Mouse (Mus musculus) liver, postnatal 0 days (tissue): Measurements from ENCODE around the gene Itga5. TPM values are rescaled to one million over a fixed set of nuclear protein-coding genes. Genes with fewer than 3 reads are reported as not detected.

Experiments
- ATAC-seq: fragments of 200-750 bp; cut with Nextera tagmentation; 2 replicates; pipeline ENCODE4 v1.8.0; 2017; ENCODE audit warnings: mild to moderate bottlenecking, moderate library complexity
- DNase-seq: peaks from one replicate; pipeline ENCODE4 v3.0.0-alpha.2; 2016
- H3K27ac ChIP-seq: fragments of 300-500 bp; sonication (generic); 2 replicates; pipeline ENCODE4 v1.5.1; 2014; ENCODE audit warnings: antibody characterized with exemption, moderate library complexity, mild to moderate bottlenecking, low read depth
- H3K27me3 ChIP-seq: fragments of 300-500 bp; sonication (generic); 2 replicates; pipeline ENCODE4 v1.6.1; 2014; ENCODE audit warnings: low read length, control low read depth, mixed read lengths; ENCODE audit not compliant: insufficient read depth
- H3K36me3 ChIP-seq: fragments of 300-500 bp; sonication (generic); replicated peaks from 2 replicates; pipeline ENCODE4 v1.6.1; 2014; ENCODE audit warnings: mild to moderate bottlenecking, control low read depth, low read length, moderate library complexity, mixed read lengths; ENCODE audit not compliant: insufficient read depth
- H3K4me1 ChIP-seq: fragments of 300-500 bp; sonication (generic); 2 replicates; pipeline ENCODE4 v1.6.1; 2014; ENCODE audit warnings: antibody characterized with exemption, mild to moderate bottlenecking, control low read depth; ENCODE audit not compliant: insufficient read depth
- H3K4me2 ChIP-seq: fragments of 300-500 bp; sonication (generic); 2 replicates; pipeline ENCODE4 v1.6.1; 2014; ENCODE audit warnings: low read depth, mild to moderate bottlenecking, low read length, moderate library complexity, mixed read lengths
- H3K4me3 ChIP-seq: fragments of 300-500 bp; sonication (generic); 2 replicates; pipeline ENCODE4 v1.5.1; 2014; ENCODE audit warnings: low read depth, low read length
- H3K9ac ChIP-seq: fragments of 300-500 bp; sonication (generic); replicated peaks from 2 replicates; pipeline ENCODE4 v1.6.1; 2014; ENCODE audit warnings: mild to moderate bottlenecking, moderate library complexity
- H3K9me3 ChIP-seq: fragments of 300-500 bp; sonication (generic); 2 replicates; pipeline ENCODE4 v1.6.1; 2016; ENCODE audit warnings: mild to moderate bottlenecking, control low read depth, low read length, mixed read lengths
- CTCF ChIP-seq: sonication (generic); IDR thresholded peaks from 2 replicates; pipeline ENCODE4 v1.5.1; 2016; ENCODE audit warnings: antibody characterized with exemption, low read depth
- EP300 ChIP-seq: IDR thresholded peaks from 2 replicates; pipeline ENCODE4 v1.6.1; 2016; ENCODE audit warnings: antibody characterized with exemption, low read depth, mild to moderate bottlenecking
- whole genome bisulfite sequencing: fragments of 180-500 bp; shearing (Covaris S2); extraction: QIAGEN DNeasy Blood & Tissue Kit; methylation state at CpG from one replicate; pipeline ENCODE4 v1.1.7; 2014; ENCODE audit not compliant: insufficient replicate concordance; 5-methylcytosine and 5-hydroxymethylcytosine counted together
- microRNA-seq: library from miRNA; unstranded; fragments of <30 nt; microRNA quantifications from one replicate; pipeline ENCODE4, GENCODE M21; 2016
- polyA plus RNA-seq: library from polyadenylated mRNA; unstranded; fragments of >200 nt; fragmentation: Nextera tagmentation; extraction: Ambion mirVana; gene quantifications from 2 replicates; pipeline ENCODE4 v1.2.1, GENCODE M21; 2015

Gene Itga5
- polyA plus RNA-seq, 1 experiment from 2014 or later, result 16.0 TPM

DNA sequence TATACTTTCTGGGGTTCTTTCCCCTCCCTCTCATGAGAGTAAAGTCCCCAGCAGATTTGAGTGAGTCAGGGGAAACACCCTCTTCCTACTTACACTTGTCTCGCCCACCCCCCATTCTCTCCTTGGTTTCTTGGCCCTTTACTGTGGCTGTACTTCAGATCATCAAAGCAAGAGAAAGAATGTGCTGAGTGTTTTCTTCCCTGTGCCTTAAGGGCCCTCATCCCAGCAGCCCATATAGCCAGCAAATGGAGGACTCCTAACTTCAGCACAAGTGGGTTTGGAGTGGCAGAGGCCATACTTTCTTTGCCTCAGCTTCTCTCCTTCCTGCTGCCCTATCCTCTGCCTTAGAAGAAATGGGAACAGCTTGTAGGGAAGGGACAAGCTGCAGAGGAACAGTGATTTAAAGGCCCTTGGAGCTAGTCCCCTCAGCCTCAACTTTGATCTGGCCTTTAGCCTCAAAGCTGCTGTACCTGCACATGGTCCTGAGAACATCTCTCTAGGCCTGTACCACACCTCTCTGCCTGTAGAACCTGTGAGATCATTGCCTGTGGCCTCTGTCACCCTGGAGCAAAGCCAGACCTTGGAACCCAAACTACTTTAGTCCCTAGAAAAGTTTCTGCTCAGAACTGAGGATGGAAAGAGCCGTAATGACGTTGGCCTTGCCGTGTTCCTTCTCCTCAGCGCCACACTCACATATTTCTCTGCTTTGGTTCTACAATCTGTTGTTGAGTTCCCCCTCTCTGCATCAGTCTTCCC, 67.5 kb downstream of the Itga5 start:
- H3K4me2 ChIP-seq, result no peak overlapping the region
- H3K9ac ChIP-seq, result no peak overlapping the region
- no peak for ATAC-seq
- WGBS, result 81% methylated on average over 5 of the region's 5 CpGs
- H3K36me3 ChIP-seq, result peaks cover 37% of the 10 kb centered on the region
- H3K9me3 ChIP-seq, result no peaks in the 10 kb centered on the region
- TF ChIP-seq CTCF (no peak), EP300 (no peak)
- peaks cover 8% of the 10 kb centered on the region for H3K4me1 ChIP-seq
- no peaks in the 10 kb centered on the region for H3K27me3 ChIP-seq
- DNase-seq, result no peak
- no peak overlapping the region for H3K27ac ChIP-seq
- H3K4me3 ChIP-seq, result no peak overlapping the region

DNA sequence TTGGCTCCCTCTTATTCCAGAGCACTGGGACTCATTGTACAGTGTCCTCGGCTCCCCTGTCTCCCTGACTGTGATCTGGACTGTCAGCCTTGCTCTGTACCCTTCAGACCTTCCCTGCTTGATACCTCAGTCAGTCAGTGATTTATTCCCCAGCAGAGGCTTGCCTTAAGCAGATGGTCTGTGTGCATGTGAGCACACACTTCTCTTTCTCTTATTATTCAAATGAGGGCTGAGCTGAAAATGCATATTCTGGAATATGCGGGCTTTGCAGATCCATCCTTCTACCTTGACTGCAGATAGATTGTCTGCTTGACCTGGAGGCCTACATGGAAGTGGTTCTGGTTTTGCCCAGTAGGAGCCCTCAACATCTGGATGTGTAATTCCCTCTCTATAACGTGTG, 68.5 kb downstream of the Itga5 start:
- TF ChIP-seq EP300 (no peak), CTCF (no peak)
- Histone ChIP-seq H3K4me1 (peaks cover 4% of the 10 kb centered on the region; the same call in 1 of the 2 replicates), H3K4me2 (no peak overlapping the region), H3K4me3 (no peak overlapping the region), H3K36me3 (peaks cover 45% of the 10 kb centered on the region), H3K27me3 (no peaks in the 10 kb centered on the region), H3K27ac (no peak overlapping the region), H3K9ac (no peak overlapping the region), H3K9me3 (no peaks in the 10 kb centered on the region)
- no peak for ATAC-seq
- DNase-seq, result no peak
- 86% methylated on average over 3 of the region's 3 CpGs for WGBS

DNA sequence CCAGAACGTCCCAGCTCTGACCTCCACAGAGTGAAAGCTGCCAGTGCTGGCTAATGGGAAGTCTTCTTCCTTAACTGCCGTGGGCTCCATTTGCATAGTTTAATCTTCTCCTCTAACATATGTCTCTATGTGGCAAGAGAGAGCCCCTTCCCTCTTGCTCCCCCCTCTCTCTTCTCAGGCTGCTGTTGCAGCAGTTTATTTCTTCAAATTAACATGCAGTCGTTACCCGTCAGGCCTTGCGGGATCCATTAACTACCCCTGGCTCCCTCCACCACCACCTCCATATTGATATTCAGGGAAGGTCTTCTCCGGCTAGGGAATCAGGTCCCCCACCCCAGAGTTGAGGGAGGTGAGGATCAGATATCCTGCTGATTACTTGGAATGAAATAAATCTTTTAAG, 69.2 kb downstream of the Itga5 start:
- Histone ChIP-seq H3K9me3 (no peaks in the 10 kb centered on the region), H3K27me3 (no peaks in the 10 kb centered on the region), H3K4me2 (no peak overlapping the region), H3K9ac (no peak overlapping the region), H3K27ac (no peak overlapping the region), H3K4me1 (no peaks in the 10 kb centered on the region), H3K36me3 (peaks cover 52% of the 10 kb centered on the region), H3K4me3 (no peak overlapping the region)
- DNase-seq (no peak), ATAC-seq (no peak)
- no peak for TF ChIP-seq EP300
- TF ChIP-seq CTCF, result no peak
- WGBS, result 83% methylated on average over 6 of the region's 6 CpGs

DNA sequence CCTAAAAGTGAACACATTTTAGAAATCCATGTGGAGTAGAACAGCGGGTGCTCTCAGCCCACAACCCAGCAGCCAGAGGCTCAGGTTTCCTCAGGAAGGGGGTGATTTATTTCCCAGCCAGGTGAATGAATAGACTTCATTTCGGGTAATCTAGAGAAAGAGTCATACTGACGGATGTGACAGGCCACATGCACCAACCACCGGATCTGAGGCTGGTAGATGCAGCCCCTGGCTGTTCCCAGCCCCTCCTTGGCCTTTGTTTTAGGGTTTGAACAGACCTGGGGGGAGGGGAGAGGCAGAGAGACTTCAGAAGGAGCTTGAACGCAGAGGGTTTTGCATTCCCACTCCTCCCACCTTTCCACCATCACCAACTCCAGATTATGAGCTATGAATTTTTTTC, 70.7 kb downstream of the Itga5 start:
- no peak overlapping the region for H3K4me2 ChIP-seq
- H3K27me3 ChIP-seq, result no peaks in the 10 kb centered on the region
- WGBS, result 36% methylated on average over 5 of the region's 5 CpGs

DNA sequence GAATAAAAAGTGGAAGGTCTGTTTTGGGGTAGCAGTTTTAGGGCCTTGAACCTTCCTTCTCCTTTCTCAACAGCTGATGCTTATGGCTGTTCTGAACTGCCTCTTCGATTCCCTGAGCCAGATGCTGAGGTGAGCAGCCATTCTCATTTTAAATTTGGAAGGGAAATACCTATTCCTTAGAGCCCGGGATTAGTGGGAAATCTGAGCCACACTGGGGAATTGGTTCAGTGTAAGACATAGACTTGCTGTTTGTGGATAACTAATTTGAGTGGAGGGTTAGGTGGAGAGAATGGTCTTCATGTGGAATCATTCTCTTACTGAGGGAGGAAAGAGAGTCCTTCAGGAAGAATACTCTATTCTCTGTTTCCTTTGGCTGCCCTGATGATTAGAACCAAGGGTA, 71.9 kb downstream of the Itga5 start:
- ATAC-seq (no peak), DNase-seq (no peak)
- WGBS, result 91% methylated on average over 2 of the region's 2 CpGs
- H3K9me3 ChIP-seq, result no peaks in the 10 kb centered on the region
- no peak overlapping the region for H3K27ac ChIP-seq
- H3K4me3 ChIP-seq, result no peak overlapping the region
- peaks cover 76% of the 10 kb centered on the region for H3K36me3 ChIP-seq
- H3K4me1 ChIP-seq, result no peaks in the 10 kb centered on the region
- TF ChIP-seq EP300 (no peak), CTCF (no peak)
- H3K27me3 ChIP-seq, result no peaks in the 10 kb centered on the region
- H3K4me2 ChIP-seq, result no peak overlapping the region
- no peak overlapping the region for H3K9ac ChIP-seq

More for the DNA sequence above, 70.7 kb downstream of the Itga5 start:
- no peak for ATAC-seq
- no peak for TF ChIP-seq EP300
- H3K9ac ChIP-seq, result no peak overlapping the region
- H3K4me3 ChIP-seq, result no peak overlapping the region
- DNase-seq, result no peak
- peaks cover 66% of the 10 kb centered on the region for H3K36me3 ChIP-seq
- H3K4me1 ChIP-seq, result no peaks in the 10 kb centered on the region
- H3K9me3 ChIP-seq, result no peaks in the 10 kb centered on the region
- no peak overlapping the region for H3K27ac ChIP-seq

Small RNA genes within 50 kb of the gene (microRNA-seq; reads per million reads assigned to microRNA genes)
- gene Mir6963, result not detected

Other genes starting within 250 kb of the Itga5 start
- gene Smug1, start 199.7 kb downstream of the Itga5 start, polyA plus RNA-seq, result 3.6 and 3.8 TPM in 2 replicates
- gene Cbx5, start 126.9 kb downstream of the Itga5 start, polyA plus RNA-seq, result 19.0 and 23.3 TPM in 2 replicates
- gene Hnrnpa1, start 126.3 kb downstream of the Itga5 start, polyA plus RNA-seq, result 126 and 151 TPM in 2 replicates
- 85.8 and 89.1 TPM in 2 replicates for gene Nfe2, start 108.4 kb downstream of the Itga5 start, polyA plus RNA-seq
- 110 and 121 TPM in 2 replicates for gene Copz1, start 94.0 kb downstream of the Itga5 start, polyA plus RNA-seq
- 1.1 and 1.8 TPM in 2 replicates for gene Gpr84, start 56.2 kb downstream of the Itga5 start, polyA plus RNA-seq
- 10.1 TPM in 2 replicates for gene Zfp385a, start 26.7 kb downstream of the Itga5 start, polyA plus RNA-seq
- gene Gtsf1, start 63.7 kb upstream of the Itga5 start, polyA plus RNA-seq, result not detected in 2 replicates
- not detected in 2 replicates for gene Gtsf2, start 81.7 kb upstream of the Itga5 start, polyA plus RNA-seq
- gene Nckap1l, start 87.0 kb upstream of the Itga5 start, polyA plus RNA-seq, result 6.0 and 6.8 TPM in 2 replicates
- gene Pde1b, start 136.3 kb upstream of the Itga5 start, polyA plus RNA-seq, result 0.24 and 0.62 TPM in 2 replicates
- 3.5 and 4.4 TPM in 2 replicates for gene Ppp1r1a, start 171.2 kb upstream of the Itga5 start, polyA plus RNA-seq
- gene Glycam1, start 198.3 kb upstream of the Itga5 start, polyA plus RNA-seq, result not detected in 2 replicates